Mouse (Mus musculus) adrenal gland, adult (tissue): Measurements from ENCODE around the gene Phldb1.
A peak's percentile ranks its signal among the peaks of the same experiment; 100 is the strongest.

Experiments
- DNase-seq, 2 experiments: peaks; one replicate each; pipeline ENCODE4 v3.0.0; 2022 to 2023; ENCODE audit warnings: low spot score in 1 of 2; ENCODE audit not compliant: inconsistent age in 2 of 2

Phldb1 gene

GRCm38 (mm10) chr9:44710213-44710612 lies 24.8 kb downstream of the Phldb1 start:
- DNase-seq = no peak

GRCm38 (mm10) chr9:44709600-44709999 lies 25.4 kb downstream of the Phldb1 start:
- peak; percentile 35 to 59 for DNase-seq

GRCm38 (mm10) chr9:44708925-44709324 lies 26.1 kb downstream of the Phldb1 start:
- peak; percentile 84 to 89 for DNase-seq

- peak; percentile 91 to 96 for DNase-seq
These were observed 26.6 kb downstream of the Phldb1 start for GRCm38 (mm10) chr9:44708429-44708765.

- no peak for DNase-seq
These were observed 27.1 kb downstream of the Phldb1 start for GRCm38 (mm10) chr9:44707749-44708428.

- DNase-seq = peak in 1 of 2 experiments; percentile 9
These were observed 35.3 kb downstream of the Phldb1 start for GRCm38 (mm10) chr9:44699730-44700129.

- DNase-seq = no peak
These were observed 35.8 kb downstream of the Phldb1 start for GRCm38 (mm10) chr9:44699196-44699595.

- no peak for DNase-seq
These were observed 37.1 kb downstream of the Phldb1 start for GRCm38 (mm10) chr9:44697866-44698265.

- no peak for DNase-seq
These were observed 41.9 kb downstream of the Phldb1 start for GRCm38 (mm10) chr9:44693071-44693470.

GRCm38 (mm10) chr9:44691671-44692520 lies 43.1 kb downstream of the Phldb1 start:
- DNase-seq = peak; percentile 76 to 91

DNA sequence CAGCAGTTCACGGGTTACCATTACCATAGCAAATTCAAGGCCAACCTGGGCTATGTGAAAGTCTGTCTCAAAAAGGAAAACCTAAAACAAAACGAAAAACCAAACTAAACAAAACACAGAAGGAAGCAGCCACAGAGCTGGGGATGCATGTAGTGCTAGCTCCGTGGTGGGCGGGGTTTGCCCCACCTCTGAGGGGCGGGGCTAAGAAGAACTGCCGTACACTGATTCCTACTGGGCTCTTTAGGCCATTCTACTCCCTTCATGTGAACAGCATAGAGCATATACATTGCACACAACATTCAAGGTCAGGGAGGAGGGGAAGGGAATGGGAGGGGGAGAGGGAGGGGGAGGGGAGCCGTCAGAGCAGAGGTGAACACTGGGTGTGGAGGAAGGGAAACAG lies 44.4 kb downstream of the Phldb1 start:
- no peak for DNase-seq

- no peak for DNase-seq
These were observed 47.0 kb downstream of the Phldb1 start for GRCm38 (mm10) chr9:44688013-44688412.

DNA sequence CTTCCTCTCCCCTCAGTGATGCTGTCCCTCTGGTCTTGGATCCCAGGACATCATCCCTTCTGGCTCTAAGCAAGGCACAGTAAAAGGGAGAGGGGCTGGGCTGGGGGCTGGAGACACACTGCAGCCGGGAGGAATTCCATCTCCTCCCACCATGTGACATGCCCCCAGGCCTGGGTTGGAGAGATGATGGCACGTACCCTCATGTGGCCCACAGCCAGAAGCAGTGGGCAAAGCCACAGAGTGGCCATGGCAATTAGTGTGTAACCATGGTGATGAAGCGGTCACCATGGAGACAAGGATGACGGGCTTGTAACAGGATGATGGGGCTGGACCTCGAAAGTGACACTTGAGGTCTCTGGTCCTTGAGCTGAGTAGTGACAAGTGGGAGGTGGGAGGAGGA lies 48.4 kb downstream of the Phldb1 start:
- peak in 1 of 2 experiments; percentile 33 for DNase-seq

DNA sequence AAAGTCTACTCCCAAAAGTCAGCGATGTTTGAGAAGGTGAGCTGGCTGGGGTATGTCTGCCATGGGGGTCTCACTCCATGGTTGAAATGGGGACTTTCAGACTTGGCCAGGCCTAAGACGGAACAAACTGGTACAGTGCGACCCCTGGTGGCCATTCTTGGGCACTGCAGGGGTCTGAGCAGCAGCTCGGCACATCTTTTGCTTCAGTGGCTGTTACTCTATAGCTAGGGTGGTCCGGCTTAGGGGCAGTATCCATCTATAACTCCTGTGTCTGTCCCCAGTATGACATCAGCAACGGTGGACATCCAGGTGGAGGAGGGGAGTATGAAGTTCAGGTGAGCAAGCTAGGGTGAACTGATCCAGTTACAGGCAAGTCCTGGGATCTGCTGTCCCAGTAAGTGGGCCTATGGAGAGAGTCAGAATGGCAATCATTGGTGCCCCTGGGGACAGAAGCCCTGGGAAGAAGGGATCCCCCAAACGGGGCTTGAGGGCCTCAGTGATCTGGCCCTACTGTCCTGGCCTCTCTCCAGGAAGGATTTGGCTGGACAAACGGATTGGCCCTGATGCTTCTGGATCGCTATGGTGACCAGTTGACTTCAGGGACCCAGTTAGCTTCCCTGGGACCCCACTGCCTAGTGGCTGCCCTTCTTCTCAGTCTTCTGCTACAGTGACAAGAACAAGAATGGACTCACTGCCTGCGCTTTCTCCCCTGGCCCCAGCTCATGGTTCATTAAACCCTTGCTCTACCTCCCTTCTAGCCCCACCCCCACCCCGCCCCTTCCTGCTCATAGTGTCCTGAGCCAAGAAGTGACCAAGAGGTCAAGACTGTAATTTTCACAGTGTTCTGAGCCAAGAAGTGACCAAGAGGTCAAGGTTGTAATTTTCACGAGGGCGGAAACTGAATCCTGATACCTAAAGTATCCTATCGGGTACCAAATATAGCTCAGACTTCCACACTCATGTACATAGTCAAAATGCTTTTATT lies 49.4 kb downstream of the Phldb1 start:
- peak; percentile 67 to 87 for DNase-seq

DNA sequence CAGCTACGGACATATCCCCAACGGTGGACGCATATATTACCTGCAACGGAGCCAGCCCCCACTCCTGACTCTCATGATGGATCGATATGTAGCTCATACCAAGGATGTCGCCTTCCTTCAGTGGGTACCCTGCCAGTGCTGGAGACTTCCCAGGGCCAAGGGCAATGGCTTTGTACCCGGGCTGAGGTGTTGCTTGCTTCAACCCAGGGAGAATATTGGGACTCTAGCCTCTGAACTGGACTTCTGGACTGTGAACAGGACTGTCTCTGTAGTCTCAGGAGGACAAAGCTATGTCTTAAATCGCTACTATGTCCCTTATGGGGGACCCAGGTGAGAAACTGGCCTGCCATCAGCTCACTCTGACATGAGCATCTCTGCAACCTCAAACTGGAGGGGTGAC lies 52.0 kb downstream of the Phldb1 start:
- DNase-seq = peak in 1 of 2 experiments; percentile 14

- no peak for DNase-seq
These were observed 55.4 kb downstream of the Phldb1 start for GRCm38 (mm10) chr9:44679565-44679964.

- DNase-seq = no peak
These were observed 56.6 kb downstream of the Phldb1 start for GRCm38 (mm10) chr9:44678288-44678871.

- no peak for DNase-seq
These were observed 62.0 kb downstream of the Phldb1 start, which contains the start of gene Treh for GRCm38 (mm10) chr9:44673005-44673404. Gene Treh, plus strand, starts transcription at chr9:44673233.

DNA sequence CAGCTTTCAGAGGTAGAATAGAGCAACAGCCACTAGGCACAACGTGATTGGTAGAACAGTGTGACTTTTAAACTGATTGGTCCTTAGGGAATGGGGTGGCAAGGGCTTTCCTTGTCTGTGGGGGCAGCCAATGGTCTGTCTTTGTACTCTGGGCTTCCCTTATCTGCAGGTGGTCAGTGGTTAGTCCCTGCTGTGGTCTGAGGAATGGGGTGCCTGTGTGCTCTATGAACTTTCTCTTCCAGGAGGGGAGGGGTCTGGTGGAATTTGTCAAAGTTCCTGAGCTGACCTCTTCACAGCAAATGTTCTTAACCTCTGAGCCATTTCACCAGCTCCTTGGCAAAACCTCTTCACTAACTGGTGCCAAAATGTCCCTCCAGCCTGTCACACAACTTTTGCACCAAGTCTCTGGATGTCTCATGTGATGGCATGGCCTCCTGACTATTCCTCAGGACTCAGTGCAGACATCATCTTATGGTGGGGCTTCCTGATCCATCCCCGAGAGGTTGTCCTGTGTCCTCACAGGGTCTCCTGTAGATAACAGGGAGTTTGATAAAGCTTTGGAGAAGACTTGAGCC lies 62.6 kb downstream of the Phldb1 start:
- DNase-seq = no peak

- no peak for DNase-seq
These were observed 63.6 kb downstream of the Phldb1 start for GRCm38 (mm10) chr9:44671416-44671815.
